Mouse (Mus musculus) spleen, adult 12 weeks (tissue): ENCODE results near the gene Relt.

Source experiments
- DNase-seq: peaks from one replicate; pipeline ENCODE4 v3.0.0; 2022; ENCODE audit warnings: low spot score

Relt gene

GRCm38 (mm10) chr7:100845026-100845400, 18.2 kb downstream of the Relt start:
- DNase-seq: no peak

GRCm38 (mm10) chr7:100844385-100845025, 18.7 kb downstream of the Relt start:
- peak; percentile 64 for DNase-seq

- peak; percentile 54 for DNase-seq
These were observed 19.4 kb downstream of the Relt start for GRCm38 (mm10) chr7:100843866-100844265.

- DNase-seq: no peak
These were observed 21.1 kb downstream of the Relt start for GRCm38 (mm10) chr7:100842175-100842574.

GRCm38 (mm10) chr7:100841608-100842007, 21.6 kb downstream of the Relt start:
- DNase-seq: no peak

GRCm38 (mm10) chr7:100840906-100841305, 22.3 kb downstream of the Relt start:
- DNase-seq: no peak

- no peak for DNase-seq
These were observed 23.4 kb downstream of the Relt start for GRCm38 (mm10) chr7:100839632-100840402.

- no peak for DNase-seq
These were observed 25.5 kb downstream of the Relt start for GRCm38 (mm10) chr7:100837701-100838100.

GRCm38 (mm10) chr7:100836657-100837056, 26.6 kb downstream of the Relt start:
- DNase-seq: no peak

GRCm38 (mm10) chr7:100835711-100836110, 27.5 kb downstream of the Relt start:
- no peak for DNase-seq

GRCm38 (mm10) chr7:100835168-100835567, 28.1 kb downstream of the Relt start:
- DNase-seq: no peak

- no peak for DNase-seq
These were observed 29.4 kb downstream of the Relt start for GRCm38 (mm10) chr7:100833859-100834258.

- DNase-seq: no peak
These were observed 34.7 kb downstream of the Relt start for GRCm38 (mm10) chr7:100828549-100828948.

GRCm38 (mm10) chr7:100824661-100825060, 38.6 kb downstream of the Relt start:
- no peak for DNase-seq

- no peak for DNase-seq
These were observed 44.7 kb downstream of the Relt start for GRCm38 (mm10) chr7:100818401-100819064.

- DNase-seq: no peak
These were observed 45.8 kb downstream of the Relt start for GRCm38 (mm10) chr7:100817442-100817760.

GRCm38 (mm10) chr7:100816759-100817441, 46.3 kb downstream of the Relt start:
- no peak for DNase-seq

GRCm38 (mm10) chr7:100815900-100816570, 47.2 kb downstream of the Relt start:
- no peak for DNase-seq

GRCm38 (mm10) chr7:100812641-100813040, 50.6 kb downstream of the Relt start:
- DNase-seq: no peak

- no peak for DNase-seq
These were observed 51.3 kb downstream of the Relt start for GRCm38 (mm10) chr7:100811912-100812311.

- no peak for DNase-seq
These were observed 57.9 kb downstream of the Relt start for GRCm38 (mm10) chr7:100805391-100805790.

- DNase-seq: no peak
These were observed 64.4 kb downstream of the Relt start for GRCm38 (mm10) chr7:100798810-100799209.
